Mouse (Mus musculus) midbrain, embryonic 16.5 days (tissue): Measurements from ENCODE around the gene Tomm40. TPM values are rescaled to one million over a fixed set of nuclear protein-coding genes. Genes with fewer than 3 reads are reported as not detected.
"Not testable (repeated sequence)": the region's sequence is repeated elsewhere in the genome, so short reads cannot be mapped to it uniquely, and the experiment has no call there.

Experiments used
- ATAC-seq: fragments of 200-750 bp; cut with Nextera tagmentation; 2 replicates; pipeline ENCODE4 v1.8.0; 2017; ENCODE audit warnings: moderate TSS enrichment
- H3K27ac ChIP-seq: fragments of 300-500 bp; sonication (generic); 2 replicates; pipeline ENCODE4 v1.5.1; 2014; ENCODE audit warnings: mild to moderate bottlenecking, low read length, mixed read lengths
- H3K27me3 ChIP-seq: fragments of 300-500 bp; sonication (generic); 2 replicates; pipeline ENCODE4 v1.6.1; 2014; ENCODE audit warnings: low read depth, low read length, mixed read lengths; ENCODE audit not compliant: control insufficient read depth, insufficient read depth
- H3K36me3 ChIP-seq: fragments of 300-500 bp; sonication (generic); 2 replicates; pipeline ENCODE4 v1.6.1; 2014; ENCODE audit warnings: mild to moderate bottlenecking, low read length, moderate library complexity, mixed read lengths; ENCODE audit not compliant: control insufficient read depth, insufficient read depth
- H3K4me1 ChIP-seq: fragments of 300-500 bp; sonication (generic); 2 replicates; pipeline ENCODE4 v1.6.1; 2014; ENCODE audit warnings: mild to moderate bottlenecking, low read length, mixed read lengths; ENCODE audit not compliant: control insufficient read depth, insufficient read depth
- H3K4me2 ChIP-seq: fragments of 300-500 bp; sonication (generic); 2 replicates; pipeline ENCODE4 v1.6.1; 2014; ENCODE audit warnings: mild to moderate bottlenecking, low read length, mixed read lengths
- H3K4me3 ChIP-seq: fragments of 300-500 bp; sonication (generic); 2 replicates; pipeline ENCODE4 v1.5.1; 2014; ENCODE audit warnings: low read depth, mild to moderate bottlenecking, low read length, moderate library complexity, mixed read lengths
- H3K9ac ChIP-seq: fragments of 300-500 bp; sonication (generic); 2 replicates; pipeline ENCODE4 v1.6.1; 2014; ENCODE audit warnings: low read depth, low read length, mixed read lengths
- H3K9me3 ChIP-seq: fragments of 300-500 bp; sonication (generic); replicated peaks from 2 replicates; pipeline ENCODE4 v1.6.1; 2014; ENCODE audit warnings: mild to moderate bottlenecking, low read length, mixed read lengths; ENCODE audit not compliant: control insufficient read depth, poor library complexity, severe bottlenecking
- WGBS: fragments of 180-500 bp; shearing (Covaris S2); extraction: QIAGEN DNeasy Blood & Tissue Kit; methylation state at CpG from one replicate; pipeline ENCODE4 v1.1.7; 2014; 5-methylcytosine and 5-hydroxymethylcytosine counted together
- polyA plus RNA-seq: library from polyadenylated mRNA; unstranded; fragments of >200 nt; fragmentation: Nextera tagmentation; extraction: Ambion mirVana; gene quantifications from 2 replicates; pipeline ENCODE4 v1.2.1, GENCODE M21; 2015

The Tomm40 gene
- polyA plus RNA-seq, 1 experiment from 2014 or later: 118 TPM

GRCm38 (mm10) chr7:19686927-19687583 lies 28.2 kb downstream of the Tomm40 start:
- ATAC-seq, H3K27ac ChIP-seq: not testable (repeated sequence)
- 78% methylated on average over 8 of the region's 8 CpGs for WGBS

GRCm38 (mm10) chr7:19686521-19686920 lies 28.7 kb downstream of the Tomm40 start:
- WGBS: 89% methylated on average over 6 of the region's 6 CpGs
- H3K36me3 ChIP-seq: no peaks in the 10 kb centered on the region
- no peaks in the 10 kb centered on the region for H3K4me1 ChIP-seq
- no peak overlapping the region for H3K4me2 ChIP-seq
- no peak overlapping the region for H3K9ac ChIP-seq
- no peak for ATAC-seq
- H3K27ac ChIP-seq: no peak overlapping the region
- H3K27me3 ChIP-seq: no peaks in the 10 kb centered on the region
- no peak overlapping the region for H3K4me3 ChIP-seq
- no peaks in the 10 kb centered on the region for H3K9me3 ChIP-seq

More at GRCm38 (mm10) chr7:19686927-19687583, 28.2 kb downstream of the Tomm40 start:
- H3K9me3 ChIP-seq, H3K4me2 ChIP-seq, H3K27me3 ChIP-seq, H3K36me3 ChIP-seq, H3K4me3 ChIP-seq, H3K9ac ChIP-seq, H3K4me1 ChIP-seq: not testable (repeated sequence)

- WGBS: 64% methylated on average over 4 of the region's 4 CpGs
- H3K9me3 ChIP-seq: no peaks in the 10 kb centered on the region
- H3K27ac ChIP-seq: no peak overlapping the region
- H3K4me3 ChIP-seq: no peak overlapping the region
- no peaks in the 10 kb centered on the region for H3K36me3 ChIP-seq
- no peak for ATAC-seq
- no peaks in the 10 kb centered on the region for H3K27me3 ChIP-seq
- no peak overlapping the region for H3K4me2 ChIP-seq
- no peak overlapping the region for H3K9ac ChIP-seq
- no peaks in the 10 kb centered on the region for H3K4me1 ChIP-seq
Measured at GRCm38 (mm10) chr7:19685374-19685773, 29.9 kb downstream of the Tomm40 start.

- Histone ChIP-seq H3K4me2 (no peak overlapping the region), H3K4me1 (no peaks in the 10 kb centered on the region), H3K36me3 (no peaks in the 10 kb centered on the region), H3K9ac (no peak overlapping the region), H3K27me3 (no peaks in the 10 kb centered on the region), H3K4me3 (no peak overlapping the region), H3K27ac (no peak overlapping the region), H3K9me3 (no peaks in the 10 kb centered on the region)
- no peak for ATAC-seq
- WGBS: 93% methylated on average over 6 of the region's 6 CpGs
Measured at GRCm38 (mm10) chr7:19683771-19684201, 31.5 kb downstream of the Tomm40 start.

GRCm38 (mm10) chr7:19682979-19683378 lies 32.3 kb downstream of the Tomm40 start:
- Histone ChIP-seq H3K4me1 (no peaks in the 10 kb centered on the region), H3K9me3 (no peaks in the 10 kb centered on the region), H3K4me3 (no peak overlapping the region), H3K9ac (no peak overlapping the region), H3K4me2 (no peak overlapping the region), H3K27ac (no peak overlapping the region), H3K27me3 (no peaks in the 10 kb centered on the region), H3K36me3 (no peaks in the 10 kb centered on the region)
- ATAC-seq: no peak
- 79% methylated on average over 3 of the region's 3 CpGs for WGBS

GRCm38 (mm10) chr7:19681202-19681694 lies 34.0 kb downstream of the Tomm40 start, which contains the start of the genes Gm44805 and Apoc4:
Gm44805 (minus strand) TSS chr7:19681423.
Apoc4 (minus strand) TSS chr7:19681479.
- Histone ChIP-seq H3K9ac (no peak within 1 kb of the TSS), H3K4me2 (no peak within 1 kb of the TSS), H3K4me1 (no peaks in the 10 kb centered on the region), H3K4me3 (no peak within 1 kb of the TSS), H3K27ac (no peak within 1 kb of the TSS), H3K36me3 (no peaks in the 10 kb centered on the region), H3K27me3 (no peaks in the 10 kb centered on the region), H3K9me3 (no peaks in the 10 kb centered on the region)
- 64% methylated on average over 8 of the region's 8 CpGs for WGBS
- no peak for ATAC-seq

- no peak for ATAC-seq
- Histone ChIP-seq H3K9me3 (no peaks in the 10 kb centered on the region), H3K4me1 (no peaks in the 10 kb centered on the region), H3K27ac (no peak overlapping the region), H3K36me3 (no peaks in the 10 kb centered on the region), H3K4me2 (no peak overlapping the region), H3K9ac (no peak overlapping the region), H3K27me3 (no peaks in the 10 kb centered on the region), H3K4me3 (no peak overlapping the region)
- WGBS: 85% methylated on average over 2 of the region's 2 CpGs
Measured at GRCm38 (mm10) chr7:19680702-19681101, 34.5 kb downstream of the Tomm40 start.

GRCm38 (mm10) chr7:19678901-19679300 lies 36.3 kb downstream of the Tomm40 start:
- Histone ChIP-seq H3K4me3 (no peak overlapping the region), H3K9me3 (no peaks in the 10 kb centered on the region), H3K36me3 (no peaks in the 10 kb centered on the region), H3K27me3 (no peaks in the 10 kb centered on the region), H3K4me2 (no peak overlapping the region), H3K4me1 (no peaks in the 10 kb centered on the region), H3K27ac (no peak overlapping the region), H3K9ac (no peak overlapping the region)
- ATAC-seq: no peak
- 90% methylated on average over 3 of the region's 3 CpGs for WGBS

- Histone ChIP-seq H3K9me3 (no peaks in the 10 kb centered on the region), H3K27ac (no peak within 1 kb of the TSS), H3K4me1 (no peaks in the 10 kb centered on the region), H3K4me3 (no peak within 1 kb of the TSS), H3K36me3 (no peaks in the 10 kb centered on the region), H3K27me3 (no peaks in the 10 kb centered on the region), H3K9ac (no peak within 1 kb of the TSS), H3K4me2 (no peak within 1 kb of the TSS)
- ATAC-seq: no peak
- 81% methylated on average over 8 of the region's 8 CpGs for WGBS
Measured at GRCm38 (mm10) chr7:19677872-19678271, 37.4 kb downstream of the Tomm40 start, which contains the start of gene Apoc2. Apoc2 (minus strand) TSS chr7:19677941.
